Mouse (Mus musculus): ENCODE data around the gene Hexb. TPM values are rescaled to one million over a fixed set of nuclear protein-coding genes. Genes with fewer than 3 reads are reported as not detected.
A peak's percentile ranks its signal among the peaks of the same experiment; 100 is the strongest.

The Hexb gene
- polyA plus RNA-seq (2012; rRNA removed): 138 and 180 TPM in 2 replicates

GRCm38 (mm10) chr13:97197932-97198562, at the start of gene Hexb:
TSS of gene Hexb (minus strand) at chr13:97198357.
- peak; percentile 40; the same call in 1 of the 2 replicates for TF ChIP-seq CTCF (IDR thresholded peaks at IDR 0.05; ENCODE audit: borderline replicate concordance, control insufficient read depth, extremely low read depth, insufficient read depth, low read length, poor library complexity)
- TF ChIP-seq POLR2A (IDR thresholded peaks at IDR 0.05; ENCODE audit: control insufficient read depth, extremely low read depth, insufficient read depth, low read length, poor library complexity): no peak
- Histone ChIP-seq H3K4me3 (ENCODE audit: control insufficient read depth, insufficient read depth, low read length) (peak within 1 kb of the TSS; percentile 68), H3K27me3 (ENCODE audit: control insufficient read depth, insufficient read depth, low read length) (no peaks in the 10 kb centered on the region), H3K4me1 (replicated peaks; ENCODE audit: control insufficient read depth, insufficient read depth, low read length) (peaks cover 8% of the 10 kb centered on the region), H3K27ac (ENCODE audit: control insufficient read depth, insufficient read depth, low read length) (no peak within 1 kb of the TSS), H3K36me3 (ENCODE audit: control insufficient read depth, insufficient read depth, low read length) (no peaks in the 10 kb centered on the region)
- WGBS: under 1% methylated on average over 45 of the region's 45 CpGs
- DNase-seq: peak; percentile 91

DNA sequence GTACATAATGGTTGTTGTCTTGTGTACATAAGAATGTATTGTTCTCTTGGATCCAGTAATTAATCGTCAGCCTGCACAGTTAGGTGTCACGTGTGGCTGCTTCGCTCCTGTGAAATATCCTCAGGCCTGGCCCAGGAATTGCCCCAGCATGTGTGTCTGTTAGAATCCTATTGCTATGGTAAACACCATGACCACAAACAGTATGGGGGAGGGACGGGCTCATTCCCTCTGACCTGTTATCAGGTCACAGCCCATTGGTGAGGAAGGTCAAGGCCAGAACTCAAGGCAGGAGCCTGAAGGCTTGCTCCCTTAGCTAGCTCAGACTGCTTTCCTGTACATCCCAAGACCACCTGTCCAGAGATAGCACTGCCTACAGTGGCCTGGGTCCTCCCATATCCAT, 49.6 kb upstream of the Hexb start:
- DNase-seq: no peak
- WGBS: 96% methylated on average over 4 of the region's 4 CpGs
- H3K27me3 ChIP-seq (ENCODE audit: control insufficient read depth, insufficient read depth, low read length): no peaks in the 10 kb centered on the region
- H3K4me1 ChIP-seq (replicated peaks; ENCODE audit: control insufficient read depth, insufficient read depth, low read length): peaks cover 8% of the 10 kb centered on the region
- H3K4me3 ChIP-seq (ENCODE audit: control insufficient read depth, insufficient read depth, low read length): no peak overlapping the region
- peaks cover 7% of the 10 kb centered on the region for H3K36me3 ChIP-seq (ENCODE audit: control insufficient read depth, insufficient read depth, low read length)
- no peak for TF ChIP-seq CTCF (IDR thresholded peaks at IDR 0.05; ENCODE audit: borderline replicate concordance, control insufficient read depth, extremely low read depth, insufficient read depth, low read length, poor library complexity)
- TF ChIP-seq POLR2A (IDR thresholded peaks at IDR 0.05; ENCODE audit: control insufficient read depth, extremely low read depth, insufficient read depth, low read length, poor library complexity): no peak
- no peak overlapping the region for H3K27ac ChIP-seq (ENCODE audit: control insufficient read depth, insufficient read depth, low read length)

GRCm38 (mm10) chr13:97246217-97246616, 48.1 kb upstream of the Hexb start:
- Histone ChIP-seq H3K27me3 (ENCODE audit: control insufficient read depth, insufficient read depth, low read length) (no peaks in the 10 kb centered on the region), H3K4me3 (ENCODE audit: control insufficient read depth, insufficient read depth, low read length) (no peak overlapping the region), H3K36me3 (ENCODE audit: control insufficient read depth, insufficient read depth, low read length) (peaks cover 3% of the 10 kb centered on the region), H3K27ac (ENCODE audit: control insufficient read depth, insufficient read depth, low read length) (no peak overlapping the region), H3K4me1 (replicated peaks; ENCODE audit: control insufficient read depth, insufficient read depth, low read length) (peaks cover 18% of the 10 kb centered on the region)
- no peak for DNase-seq
- 98% methylated on average over 16 of the region's 16 CpGs for WGBS
- TF ChIP-seq POLR2A (IDR thresholded peaks at IDR 0.05; ENCODE audit: control insufficient read depth, extremely low read depth, insufficient read depth, low read length, poor library complexity) (no peak), CTCF (IDR thresholded peaks at IDR 0.05; ENCODE audit: borderline replicate concordance, control insufficient read depth, extremely low read depth, insufficient read depth, low read length, poor library complexity) (no peak)

- WGBS: 94% methylated on average over 12 of the region's 12 CpGs
- no peaks in the 10 kb centered on the region for H3K27me3 ChIP-seq (ENCODE audit: control insufficient read depth, insufficient read depth, low read length)
- no peak overlapping the region for H3K27ac ChIP-seq (ENCODE audit: control insufficient read depth, insufficient read depth, low read length)
Measured at GRCm38 (mm10) chr13:97245157-97245556, 47.0 kb upstream of the Hexb start.

GRCm38 (mm10) chr13:97244712-97245105, 46.6 kb upstream of the Hexb start:
- Histone ChIP-seq H3K36me3 (ENCODE audit: control insufficient read depth, insufficient read depth, low read length) (peaks cover 3% of the 10 kb centered on the region), H3K27me3 (ENCODE audit: control insufficient read depth, insufficient read depth, low read length) (no peaks in the 10 kb centered on the region), H3K27ac (ENCODE audit: control insufficient read depth, insufficient read depth, low read length) (no peak overlapping the region), H3K4me1 (replicated peaks; ENCODE audit: control insufficient read depth, insufficient read depth, low read length) (peaks cover 25% of the 10 kb centered on the region), H3K4me3 (ENCODE audit: control insufficient read depth, insufficient read depth, low read length) (no peak overlapping the region)
- TF ChIP-seq CTCF (IDR thresholded peaks at IDR 0.05; ENCODE audit: borderline replicate concordance, control insufficient read depth, extremely low read depth, insufficient read depth, low read length, poor library complexity): no peak
- TF ChIP-seq POLR2A (IDR thresholded peaks at IDR 0.05; ENCODE audit: control insufficient read depth, extremely low read depth, insufficient read depth, low read length, poor library complexity): no peak
- 92% methylated on average over 11 of the region's 11 CpGs for WGBS
- no peak for DNase-seq

More at GRCm38 (mm10) chr13:97245157-97245556, 47.0 kb upstream of the Hexb start:
- Histone ChIP-seq H3K36me3 (ENCODE audit: control insufficient read depth, insufficient read depth, low read length) (peaks cover 3% of the 10 kb centered on the region), H3K4me3 (ENCODE audit: control insufficient read depth, insufficient read depth, low read length) (no peak overlapping the region), H3K4me1 (replicated peaks; ENCODE audit: control insufficient read depth, insufficient read depth, low read length) (peaks cover 23% of the 10 kb centered on the region)
- TF ChIP-seq CTCF (IDR thresholded peaks at IDR 0.05; ENCODE audit: borderline replicate concordance, control insufficient read depth, extremely low read depth, insufficient read depth, low read length, poor library complexity) (no peak), POLR2A (IDR thresholded peaks at IDR 0.05; ENCODE audit: control insufficient read depth, extremely low read depth, insufficient read depth, low read length, poor library complexity) (no peak)
- DNase-seq: no peak

- H3K27me3 ChIP-seq (ENCODE audit: control insufficient read depth, insufficient read depth, low read length): no peaks in the 10 kb centered on the region
- H3K27ac ChIP-seq (ENCODE audit: control insufficient read depth, insufficient read depth, low read length): no peak overlapping the region
- no peak overlapping the region for H3K4me3 ChIP-seq (ENCODE audit: control insufficient read depth, insufficient read depth, low read length)
- TF ChIP-seq POLR2A (IDR thresholded peaks at IDR 0.05; ENCODE audit: control insufficient read depth, extremely low read depth, insufficient read depth, low read length, poor library complexity): no peak
- TF ChIP-seq CTCF (IDR thresholded peaks at IDR 0.05; ENCODE audit: borderline replicate concordance, control insufficient read depth, extremely low read depth, insufficient read depth, low read length, poor library complexity): no peak
- WGBS: 70% methylated on average over 15 of the region's 15 CpGs
- H3K36me3 ChIP-seq (ENCODE audit: control insufficient read depth, insufficient read depth, low read length): peaks cover 3% of the 10 kb centered on the region
- peaks cover 24% of the 10 kb centered on the region for H3K4me1 ChIP-seq (replicated peaks; ENCODE audit: control insufficient read depth, insufficient read depth, low read length)
- no peak for DNase-seq
Measured at GRCm38 (mm10) chr13:97243962-97244711, 46.0 kb upstream of the Hexb start.
